Mouse (Mus musculus): ENCODE measurements around the gene Acadl.

Gene Acadl

DNA sequence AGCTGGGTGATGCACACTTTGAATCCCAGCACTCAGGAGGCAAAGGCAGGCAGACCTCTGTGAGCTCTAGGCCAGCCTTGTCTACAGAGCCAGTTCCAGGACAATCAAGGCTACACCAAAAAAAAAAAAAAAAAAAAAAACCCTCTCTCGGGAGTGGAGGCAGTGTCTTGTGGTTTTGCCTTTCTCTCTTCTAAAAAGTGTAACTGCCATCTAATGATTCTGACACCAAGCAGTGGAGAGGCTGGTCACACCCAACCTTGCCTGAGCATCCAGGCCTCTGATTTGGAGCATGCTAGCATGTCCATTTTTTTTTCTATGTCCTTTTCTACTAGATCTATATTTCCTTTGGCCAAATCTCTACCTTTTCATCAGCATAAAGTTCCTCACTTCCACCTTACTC is 23.9 kb downstream of the Acadl start:
- DNase-seq (ENCODE audit: low spot score in 2 of 2), result no peak

DNA sequence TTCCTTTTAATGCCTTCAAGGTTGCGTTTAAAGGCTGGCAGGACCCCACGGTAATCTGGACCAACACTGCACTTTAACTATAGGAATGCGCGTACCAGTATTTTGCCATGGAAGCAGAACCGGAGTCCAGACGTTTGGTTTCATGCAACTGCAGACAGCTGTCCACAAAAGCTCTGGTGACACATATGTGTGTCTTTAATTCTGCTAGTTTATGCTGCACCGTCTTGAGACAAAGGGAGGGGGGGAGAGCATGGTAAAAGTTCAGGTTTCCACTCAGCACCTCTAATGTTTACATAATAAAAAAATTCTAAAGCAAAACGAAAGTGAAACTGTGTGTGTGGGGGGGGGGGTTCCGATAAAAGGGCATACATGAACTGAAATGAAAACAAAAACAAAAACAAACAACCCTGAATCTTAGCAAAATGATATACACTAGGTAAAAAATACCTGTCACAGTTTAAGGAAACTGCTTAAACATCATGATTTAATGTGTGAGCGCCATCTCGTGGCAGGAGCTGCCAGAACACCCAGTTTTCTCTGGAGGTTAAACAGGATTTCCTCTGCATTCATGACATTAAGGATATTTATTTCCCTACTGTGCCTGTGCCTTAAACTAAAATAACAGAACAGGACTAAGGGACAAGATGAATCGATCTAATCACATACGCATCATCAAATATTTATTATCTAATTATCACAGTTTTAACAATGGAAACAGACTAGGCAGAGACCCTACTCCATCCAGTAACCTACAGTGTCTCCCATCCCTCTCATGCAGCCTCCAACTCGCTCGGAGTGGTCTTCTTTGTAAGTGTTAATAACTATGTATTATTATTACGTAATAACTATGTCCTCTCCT is 24.7 kb downstream of the Acadl start:
- DNase-seq (ENCODE audit: low spot score in 2 of 2), result peak; percentile 50 to 63

DNA sequence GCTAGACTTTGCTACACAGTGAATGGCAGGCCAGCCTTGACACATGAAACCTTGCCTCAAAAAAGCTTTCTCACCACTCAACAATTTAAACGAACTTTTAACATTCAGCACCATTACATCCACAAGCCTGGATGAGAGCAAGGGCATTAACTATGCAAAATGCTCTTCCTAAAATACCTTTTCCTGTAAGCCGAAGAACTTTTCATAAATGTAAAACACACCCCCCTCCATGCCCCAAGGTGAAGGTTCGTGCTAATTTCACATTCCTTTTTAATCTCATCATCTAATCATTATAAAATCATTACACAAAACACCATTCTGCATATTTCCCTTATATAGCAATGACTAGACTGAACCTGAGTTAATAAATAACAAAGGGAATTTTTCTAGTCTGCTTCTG is 25.9 kb downstream of the Acadl start:
- DNase-seq (ENCODE audit: low spot score in 2 of 2), result no peak

DNA sequence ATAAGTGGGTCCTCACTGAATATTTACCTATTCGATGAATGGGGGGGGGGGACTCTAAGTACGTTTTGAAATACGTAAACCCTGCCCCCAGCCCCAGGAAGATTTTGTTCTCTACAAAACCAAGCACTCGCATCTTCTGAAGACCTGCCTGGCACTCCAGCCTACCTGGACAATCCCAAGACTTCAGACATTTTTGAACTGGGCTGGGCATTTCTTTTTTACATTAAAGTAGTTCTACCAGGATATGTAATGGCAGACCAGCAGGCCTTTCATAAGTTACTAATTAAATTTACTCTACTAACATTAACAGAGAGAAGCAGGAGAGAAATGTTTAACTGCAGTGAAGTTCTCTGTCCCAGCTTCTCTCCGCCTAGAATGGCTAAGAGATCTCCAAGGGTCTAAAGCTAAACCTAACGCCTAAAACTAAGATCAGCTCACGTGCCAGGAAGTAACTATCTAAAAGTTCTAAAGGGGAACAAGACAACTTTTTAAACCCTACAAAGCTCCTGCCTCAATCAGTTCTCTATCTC is 30.4 kb downstream of the Acadl start:
- no peak for DNase-seq (ENCODE audit: low spot score in 2 of 2)

GRCm38 (mm10) chr1:66831824-66832600 is 31.1 kb downstream of the Acadl start:
- DNase-seq (ENCODE audit: low spot score in 2 of 2), result no peak

DNA sequence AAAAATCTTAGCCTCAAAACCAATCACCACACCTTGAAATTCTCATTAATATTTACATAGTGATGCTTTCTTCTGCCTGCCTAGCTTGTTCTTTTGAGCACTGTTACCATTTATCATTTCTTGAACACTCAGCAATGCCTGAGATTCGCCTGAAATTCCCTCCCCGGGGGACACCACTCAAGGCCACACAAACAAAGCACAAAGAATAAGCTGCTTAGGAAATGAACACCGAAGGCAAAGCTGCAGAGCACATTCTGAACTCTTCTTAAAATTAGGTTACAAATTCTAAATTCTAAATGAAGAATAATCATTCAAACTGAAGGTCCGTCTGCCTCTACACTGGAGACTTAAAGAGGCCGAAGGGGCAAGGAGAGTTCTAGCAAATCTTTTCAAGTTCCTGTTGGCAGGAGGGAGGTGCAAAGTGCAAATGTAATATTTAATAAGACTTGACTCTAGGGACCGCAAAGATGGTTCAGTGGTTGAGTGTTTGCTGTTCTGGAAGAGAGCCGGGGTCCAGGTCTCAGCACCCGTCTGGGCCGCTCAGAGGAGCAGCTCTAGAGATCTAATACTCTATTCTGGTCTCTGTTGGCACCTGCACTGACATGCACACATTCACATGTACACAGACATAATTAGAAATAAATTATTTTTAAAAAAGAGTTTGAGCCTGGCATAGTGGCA is 33.5 kb downstream of the Acadl start:
- no peak for DNase-seq (ENCODE audit: low spot score in 2 of 2)

DNA sequence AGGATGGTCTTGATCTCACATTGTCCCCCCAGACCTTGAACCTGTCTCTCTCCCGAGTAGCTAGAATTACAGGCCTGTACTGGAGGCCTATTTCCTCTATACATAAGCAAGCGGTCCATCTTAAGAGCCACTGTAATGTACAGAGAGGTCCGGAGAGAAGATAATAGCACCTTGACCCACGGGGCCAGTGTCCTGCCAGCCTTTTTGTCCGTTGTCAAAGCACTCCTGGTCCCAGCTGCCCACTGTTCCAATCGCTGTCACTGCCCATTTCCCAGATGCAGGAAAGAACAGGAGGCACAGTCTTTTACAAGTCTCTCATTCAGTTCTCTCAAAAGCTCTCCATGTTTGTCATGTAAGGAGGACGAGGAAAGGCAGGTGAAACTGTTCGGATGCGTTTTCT is 41.1 kb downstream of the Acadl start:
- DNase-seq (ENCODE audit: low spot score in 2 of 2), result no peak

DNA sequence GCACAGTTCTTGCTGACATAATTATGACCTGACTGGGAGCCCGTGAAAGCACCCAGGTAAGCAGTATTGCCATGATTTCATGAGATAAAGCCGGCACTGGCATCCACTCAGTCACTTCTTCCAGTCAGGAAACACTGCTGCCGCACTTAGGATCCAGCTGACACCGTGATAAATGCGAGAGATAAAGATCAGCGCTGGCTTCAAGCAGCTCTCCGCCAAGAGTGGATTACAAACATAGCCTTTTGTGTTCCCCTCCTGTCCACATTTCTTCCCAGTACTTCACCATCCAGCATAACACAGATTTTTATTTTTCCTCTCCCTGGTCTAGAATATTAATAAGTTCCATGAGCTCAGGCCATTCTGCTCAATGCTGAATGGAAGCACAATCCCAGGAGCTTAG is 42.8 kb downstream of the Acadl start:
- DNase-seq (ENCODE audit: low spot score in 2 of 2), result no peak

- DNase-seq (ENCODE audit: low spot score in 2 of 2), result no peak
These were observed 45.2 kb downstream of the Acadl start for GRCm38 (mm10) chr1:66817865-66818315.

DNA sequence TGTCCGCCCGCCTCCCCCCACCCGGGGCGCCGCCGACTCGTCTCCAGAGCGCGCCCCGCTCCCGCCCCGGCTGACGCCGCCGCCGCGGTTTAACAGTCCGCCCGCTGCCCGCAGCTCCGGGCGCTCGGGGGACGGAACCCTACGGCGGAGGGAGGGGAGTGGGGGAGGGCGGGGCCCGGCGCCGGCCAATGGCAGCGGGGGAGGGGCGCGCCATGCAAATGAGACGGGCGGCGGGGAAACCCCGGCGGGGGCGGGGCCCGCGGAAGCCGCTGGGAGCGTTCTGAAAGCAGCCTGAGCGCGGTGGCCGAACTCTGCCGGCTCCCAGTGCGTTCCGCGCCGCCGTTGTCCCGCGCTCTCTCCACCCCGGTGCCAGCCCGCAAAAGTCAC is 45.6 kb downstream of the Acadl start, which contains the start of gene Kansl1l:
Kansl1l (minus strand) TSS at position 110 of the 387 bp plus-strand sequence.
- peak; percentile 90 for DNase-seq (ENCODE audit: low spot score in 2 of 2)

GRCm38 (mm10) chr1:66816837-66817452 is 46.1 kb downstream of the Acadl start:
- peak; percentile 88 to 92 for DNase-seq (ENCODE audit: low spot score in 2 of 2)

DNA sequence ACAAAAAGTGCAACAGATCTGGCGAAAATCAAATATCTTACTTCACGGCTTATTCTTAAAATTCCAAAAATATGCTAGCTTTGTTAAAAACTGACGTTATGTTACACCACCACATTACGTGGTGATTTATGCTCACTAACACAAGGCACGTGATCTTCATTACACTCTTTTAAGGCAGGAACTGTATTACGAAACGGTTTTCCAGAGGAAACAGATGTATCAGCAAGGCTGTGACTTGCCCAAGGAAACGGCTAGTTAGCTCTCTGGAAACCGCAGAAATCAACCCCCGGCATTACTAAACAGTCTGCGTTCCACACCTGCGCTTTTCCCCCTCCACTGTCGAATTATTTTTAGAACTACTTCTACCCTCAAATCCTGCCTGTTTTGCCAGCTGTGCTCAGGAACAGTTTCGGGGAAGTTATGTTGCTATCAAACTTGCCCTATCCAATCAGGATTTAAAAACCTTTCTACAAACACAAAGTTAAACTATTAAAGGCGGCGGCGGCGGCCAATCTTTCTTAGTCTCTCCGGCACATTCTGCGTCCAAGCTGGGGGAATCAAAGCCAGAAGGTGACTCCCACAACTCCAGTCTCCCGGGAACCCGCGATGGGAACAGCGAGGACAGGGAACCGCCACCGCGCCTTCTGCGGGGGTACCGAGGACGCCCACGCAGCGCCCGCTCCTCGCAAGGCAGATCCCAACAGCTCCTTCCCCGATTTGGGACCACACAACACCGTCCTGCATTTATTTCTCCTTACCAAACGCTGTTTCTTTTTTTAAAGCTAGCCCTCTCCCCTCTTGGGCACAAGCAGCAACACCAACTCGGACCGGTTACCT is 46.9 kb downstream of the Acadl start:
- peak; percentile 70 to 77 for DNase-seq (ENCODE audit: low spot score in 2 of 2)

GRCm38 (mm10) chr1:66814756-66815155 is 48.3 kb downstream of the Acadl start:
- no peak for DNase-seq (ENCODE audit: low spot score in 2 of 2)

GRCm38 (mm10) chr1:66813191-66813590 is 49.9 kb downstream of the Acadl start:
- no peak for DNase-seq (ENCODE audit: low spot score in 2 of 2)

DNA sequence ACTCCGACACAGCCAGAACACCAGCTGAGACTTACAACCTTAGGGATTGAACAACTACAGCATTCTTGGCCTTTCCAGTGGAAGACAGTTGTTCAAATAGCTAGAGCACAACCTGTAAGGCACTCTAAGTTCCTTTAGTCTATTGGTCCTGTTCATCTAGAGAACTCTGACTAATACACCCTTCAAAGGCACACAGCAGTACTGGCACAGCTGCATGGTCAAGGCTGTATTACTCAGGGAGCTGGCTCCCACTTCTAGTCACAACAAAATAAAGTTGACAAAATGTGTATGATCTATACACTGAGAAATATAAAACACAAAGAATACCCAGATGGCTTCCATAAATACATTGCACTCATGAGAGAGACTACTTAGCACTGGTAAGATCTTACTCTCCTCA is 56.3 kb downstream of the Acadl start:
- no peak for DNase-seq (ENCODE audit: low spot score in 2 of 2)

DNA sequence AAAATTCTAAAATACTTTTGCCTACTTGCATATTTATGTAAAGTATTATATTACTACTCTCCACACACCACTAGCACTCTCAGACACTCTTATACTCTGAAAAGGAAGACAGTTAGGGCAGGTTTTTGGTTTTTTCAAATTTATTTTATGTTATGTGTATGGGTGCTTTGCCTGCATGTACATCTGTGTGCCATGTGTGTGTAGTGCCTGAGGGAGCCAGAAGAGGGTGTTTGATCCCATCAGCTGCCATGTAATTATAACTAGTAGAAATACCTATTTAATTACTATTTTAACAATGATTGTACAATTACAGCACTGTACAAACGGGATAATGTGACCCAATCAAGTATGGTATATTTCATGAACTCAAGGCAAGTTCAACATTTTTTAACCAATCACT is 57.7 kb downstream of the Acadl start:
- no peak for DNase-seq (ENCODE audit: low spot score in 2 of 2)

DNA sequence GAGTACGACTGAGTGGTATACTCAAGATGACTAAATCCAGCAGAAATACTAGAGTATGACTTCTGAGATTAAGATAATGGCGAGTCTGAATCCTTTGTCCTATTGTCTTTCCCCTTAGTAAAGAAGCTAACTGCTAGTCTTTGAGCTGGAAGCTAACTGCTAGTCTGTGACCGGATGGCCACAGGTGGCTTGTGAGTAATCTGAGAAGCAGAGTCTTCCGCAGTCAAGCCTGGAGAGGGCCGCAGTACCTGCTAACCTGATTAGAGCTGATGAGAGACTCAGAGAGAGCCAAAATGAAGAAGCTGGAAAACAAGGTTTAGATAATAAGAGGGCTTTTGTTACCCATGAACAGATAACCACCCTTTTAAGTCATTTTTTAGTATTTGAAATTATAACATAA is 58.4 kb downstream of the Acadl start:
- no peak for DNase-seq (ENCODE audit: low spot score in 2 of 2)

DNA sequence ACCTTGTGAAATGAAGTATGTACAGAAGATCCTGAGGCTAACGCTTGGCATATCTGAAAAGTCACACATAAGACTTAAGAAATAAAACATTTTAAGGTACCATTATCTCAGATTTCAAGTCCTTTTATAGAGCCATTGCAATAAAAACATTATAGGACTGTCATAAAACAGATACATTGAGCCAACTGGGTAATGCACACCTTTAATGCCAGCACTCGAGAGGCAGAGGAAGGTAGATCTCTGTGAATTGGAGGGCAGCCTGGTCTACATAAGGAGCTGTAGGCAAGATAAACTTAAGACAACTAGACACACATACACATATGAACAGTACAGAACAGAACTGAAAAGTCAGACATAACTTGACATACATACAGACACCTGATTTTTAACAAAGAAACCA is 65.1 kb downstream of the Acadl start:
- no peak for DNase-seq (ENCODE audit: low spot score in 2 of 2)

DNA sequence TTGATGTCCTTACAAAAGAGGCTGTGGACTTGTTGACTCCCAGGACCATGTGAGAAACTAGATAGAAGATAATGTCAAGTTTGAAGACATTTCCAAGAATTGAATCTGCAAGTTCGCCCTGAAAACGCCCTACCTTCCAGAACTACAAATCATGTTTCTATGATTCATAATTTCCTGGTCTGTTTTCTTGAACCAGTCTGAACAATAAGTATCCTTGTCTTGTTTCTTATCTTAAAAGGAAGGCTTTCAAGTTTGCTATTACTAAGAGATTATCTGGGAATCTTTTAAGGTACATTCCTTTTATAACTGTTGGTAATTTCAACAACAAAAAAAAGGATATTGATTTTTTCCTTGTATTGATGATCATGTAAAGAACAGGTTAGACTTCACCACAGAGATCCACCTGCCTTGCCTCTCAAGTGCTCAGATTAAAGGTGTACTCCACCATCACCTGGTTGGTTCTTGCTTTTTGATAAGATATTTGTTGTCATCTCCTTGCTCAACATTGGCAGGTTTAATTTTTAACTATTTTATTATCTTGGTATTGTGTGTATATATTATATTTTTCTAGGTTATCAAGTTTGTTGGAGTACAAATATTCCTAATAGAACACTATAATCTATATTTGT is 70.1 kb downstream of the Acadl start:
- no peak for DNase-seq (ENCODE audit: low spot score in 2 of 2)

DNA sequence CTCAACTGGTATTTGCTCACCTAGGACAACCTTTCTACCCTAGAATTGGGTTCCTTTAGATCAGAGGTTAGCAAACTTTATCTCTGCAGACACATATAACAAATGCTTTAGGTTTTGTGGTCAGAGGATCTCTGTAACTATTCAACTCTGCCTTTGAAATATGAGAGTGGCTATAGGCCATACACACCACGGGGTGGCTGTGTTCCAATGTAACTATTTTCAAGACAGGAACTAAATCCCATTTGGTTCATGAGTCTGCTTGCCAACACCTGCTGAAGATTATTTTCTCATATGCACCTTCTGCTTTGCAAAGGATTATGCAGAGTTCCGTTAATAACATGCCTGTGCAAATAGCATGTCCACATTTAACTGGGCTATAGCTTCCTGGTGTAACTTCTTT is 80.8 kb downstream of the Acadl start:
- DNase-seq (ENCODE audit: low spot score in 2 of 2), result no peak

All from right cerebral cortex, postnatal 36 days (tissue).